Mouse (Mus musculus) midbrain, embryonic 11.5 days (tissue): Measurements from ENCODE around the gene Pawr. TPM values are rescaled to one million over a fixed set of nuclear protein-coding genes. Genes with fewer than 3 reads are reported as not detected.
"Not testable (repeated sequence)": the region's sequence is repeated elsewhere in the genome, so short reads cannot be mapped to it uniquely, and the experiment has no call there.

ENCODE experiments used
- ATAC-seq: fragments of 200-750 bp; cut with Nextera tagmentation; 2 replicates; pipeline ENCODE4 v1.8.0; 2017; ENCODE audit warnings: moderate TSS enrichment, moderate library complexity; ENCODE audit not compliant: low FRiP score
- DNase-seq: peaks from one replicate; pipeline ENCODE4 v3.0.0; 2015; ENCODE audit warnings: low spot score; ENCODE audit errors: missing footprints
- H3K27ac ChIP-seq: fragments of 300-500 bp; sonication (generic); 2 replicates; pipeline ENCODE4 v1.5.1; 2014; ENCODE audit warnings: low read depth, low read length
- H3K27me3 ChIP-seq: fragments of 300-500 bp; sonication (generic); 2 replicates; pipeline ENCODE4 v1.6.1; 2014; ENCODE audit warnings: mild to moderate bottlenecking, low read length, moderate library complexity, mixed read lengths; ENCODE audit not compliant: control insufficient read depth, insufficient read depth
- H3K36me3 ChIP-seq: fragments of 300-500 bp; sonication (generic); 2 replicates; pipeline ENCODE4 v1.6.1; 2014; ENCODE audit warnings: mild to moderate bottlenecking, low read length, moderate library complexity, mixed read lengths; ENCODE audit not compliant: control insufficient read depth, insufficient read depth
- H3K4me1 ChIP-seq: fragments of 300-500 bp; sonication (generic); 2 replicates; pipeline ENCODE4 v1.6.1; 2014; ENCODE audit warnings: low read length; ENCODE audit not compliant: control insufficient read depth, insufficient read depth
- H3K4me2 ChIP-seq: fragments of 300-500 bp; sonication (generic); 2 replicates; pipeline ENCODE4 v1.6.1; 2014; ENCODE audit warnings: mild to moderate bottlenecking, moderate library complexity
- H3K4me3 ChIP-seq: fragments of 300-500 bp; sonication (generic); 2 replicates; pipeline ENCODE4 v1.5.1; 2014; ENCODE audit warnings: low read depth, low read length
- H3K9ac ChIP-seq: fragments of 300-500 bp; sonication (generic); 2 replicates; pipeline ENCODE4 v1.6.1; 2014; ENCODE audit warnings: low read length
- H3K9me3 ChIP-seq: fragments of 300-500 bp; sonication (generic); 2 replicates; pipeline ENCODE4 v1.6.1; 2016; ENCODE audit warnings: low read length; ENCODE audit not compliant: control insufficient read depth
- WGBS: fragments of 180-500 bp; shearing (Covaris S2); extraction: QIAGEN DNeasy Blood & Tissue Kit; methylation state at CpG from one replicate; pipeline ENCODE4 v1.1.7; 2014; 5-methylcytosine and 5-hydroxymethylcytosine counted together
- polyA plus RNA-seq: library from polyadenylated mRNA; unstranded; fragments of >200 nt; fragmentation: Nextera tagmentation; extraction: Ambion mirVana; gene quantifications from 2 replicates; pipeline ENCODE4 v1.2.1, GENCODE M21; 2014

The Pawr gene
- polyA plus RNA-seq, 1 experiment from 2014 or later = 14.4 TPM

DNA sequence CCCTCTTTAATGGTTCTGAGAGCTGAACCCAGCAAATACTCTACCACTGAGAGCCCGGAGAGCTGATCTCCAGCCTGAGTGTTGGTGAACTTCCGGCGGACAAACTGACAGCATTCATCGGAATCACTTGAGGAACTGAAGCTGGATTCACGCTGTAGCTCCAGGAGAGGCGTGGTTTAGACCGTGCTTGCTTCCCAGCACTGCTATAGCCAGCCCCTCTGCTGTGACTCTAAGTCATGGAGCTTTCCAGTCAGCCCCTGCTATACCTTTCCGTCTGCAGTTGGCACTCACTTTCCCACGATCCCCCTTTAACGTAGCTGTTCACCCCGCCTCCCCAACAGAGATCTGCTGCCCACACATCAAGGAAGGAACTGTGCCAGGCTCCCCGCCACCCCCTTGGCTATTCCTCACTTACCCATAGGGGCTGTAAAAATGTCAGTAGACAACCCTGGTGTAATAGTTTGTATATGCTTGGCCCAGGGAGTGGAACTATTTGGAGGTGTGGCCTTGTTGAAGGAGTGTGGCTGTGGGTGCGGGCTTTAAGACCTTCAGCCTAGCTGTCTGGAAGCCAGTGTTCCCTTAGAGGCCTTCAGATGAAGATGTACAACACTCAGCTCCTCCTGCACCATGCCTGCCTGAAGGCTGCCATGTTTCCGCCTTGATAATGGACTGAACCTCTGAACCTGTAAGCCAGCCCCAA lies 83.2 kb downstream of the Pawr start:
- H3K9ac ChIP-seq = no peak overlapping the region
- no peak overlapping the region for H3K4me2 ChIP-seq
- no peak overlapping the region for H3K4me3 ChIP-seq
- H3K27ac ChIP-seq = no peak overlapping the region
- H3K27me3 ChIP-seq = no peaks in the 10 kb centered on the region
- H3K4me1 ChIP-seq = no peaks in the 10 kb centered on the region
- no peaks in the 10 kb centered on the region for H3K36me3 ChIP-seq
- ATAC-seq (no peak), DNase-seq (no peak)
- no peaks in the 10 kb centered on the region for H3K9me3 ChIP-seq
- WGBS = 91% methylated on average over 14 of the region's 14 CpGs

DNA sequence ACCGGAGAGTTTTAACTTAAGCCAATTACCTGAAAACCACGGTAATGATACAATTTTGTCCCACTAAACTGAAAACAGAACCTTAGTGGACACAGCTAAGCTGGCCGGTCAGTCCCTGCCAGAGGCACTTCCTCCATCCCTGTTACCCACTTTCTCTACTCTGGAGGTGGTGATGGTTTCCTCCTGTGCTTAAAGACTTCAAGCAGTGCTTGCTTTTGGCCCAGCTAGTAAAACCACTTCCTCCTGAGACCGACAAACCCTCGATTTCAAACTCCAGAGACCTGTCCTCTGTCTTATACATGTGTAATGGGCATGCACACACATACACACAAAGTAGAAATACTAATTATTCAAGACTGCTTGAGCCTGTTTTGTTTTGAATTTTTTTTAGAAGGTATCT lies 85.5 kb downstream of the Pawr start:
- Histone ChIP-seq H3K36me3 (no peaks in the 10 kb centered on the region), H3K9ac (no peak overlapping the region), H3K4me3 (no peak overlapping the region), H3K27ac (no peak overlapping the region), H3K4me2 (no peak overlapping the region), H3K4me1 (no peaks in the 10 kb centered on the region), H3K27me3 (no peaks in the 10 kb centered on the region), H3K9me3 (no peaks in the 10 kb centered on the region)
- DNase-seq (no peak), ATAC-seq (no peak)
- WGBS = 87% methylated on average over 5 of the region's 5 CpGs

GRCm38 (mm10) chr10:108430553-108430952 lies 98.6 kb downstream of the Pawr start:
- Histone ChIP-seq H3K9me3 (no peaks in the 10 kb centered on the region), H3K27me3 (no peaks in the 10 kb centered on the region), H3K27ac (no peak overlapping the region), H3K4me1 (peaks cover 10% of the 10 kb centered on the region), H3K9ac (no peak overlapping the region), H3K4me2 (no peak overlapping the region), H3K4me3 (no peak overlapping the region), H3K36me3 (no peaks in the 10 kb centered on the region)
- 86% methylated on average over 10 of the region's 10 CpGs for WGBS
- DNase-seq (no peak), ATAC-seq (no peak)

DNA sequence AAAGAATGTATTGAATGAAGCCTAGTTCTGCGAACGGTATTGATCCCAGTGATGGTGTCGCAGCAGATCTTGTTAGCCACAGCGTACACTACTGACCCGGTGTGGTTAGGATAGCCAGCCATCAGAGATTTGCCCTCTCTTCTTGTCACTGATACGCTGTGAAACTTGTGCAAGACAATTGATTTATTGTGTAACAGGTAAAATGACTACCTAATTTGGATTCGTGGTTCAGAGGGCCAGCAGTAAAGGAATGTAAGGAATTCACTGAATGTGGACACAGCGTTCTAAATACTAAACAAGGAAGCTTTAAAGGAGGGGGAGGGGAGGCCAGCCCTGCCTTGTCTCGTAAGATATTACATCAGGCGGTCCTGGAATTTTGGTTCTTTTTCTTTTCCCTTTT lies 100.3 kb downstream of the Pawr start:
- 0 out of 2 replicates have a peak, but pooled peaks have one; percentile 58 for ATAC-seq
- no peak for DNase-seq
- 17% methylated on average over 10 of the region's 10 CpGs for WGBS
- H3K27me3 ChIP-seq = no peaks in the 10 kb centered on the region
- no peak overlapping the region for H3K9ac ChIP-seq
- no peaks in the 10 kb centered on the region for H3K9me3 ChIP-seq
- H3K4me1 ChIP-seq = peaks cover 12% of the 10 kb centered on the region
- 0 out of 2 replicates have a peak overlapping the region, but pooled peaks have one; percentile 3 for H3K4me2 ChIP-seq
- H3K4me3 ChIP-seq = no peak overlapping the region
- no peak overlapping the region for H3K27ac ChIP-seq
- H3K36me3 ChIP-seq = no peaks in the 10 kb centered on the region

DNA sequence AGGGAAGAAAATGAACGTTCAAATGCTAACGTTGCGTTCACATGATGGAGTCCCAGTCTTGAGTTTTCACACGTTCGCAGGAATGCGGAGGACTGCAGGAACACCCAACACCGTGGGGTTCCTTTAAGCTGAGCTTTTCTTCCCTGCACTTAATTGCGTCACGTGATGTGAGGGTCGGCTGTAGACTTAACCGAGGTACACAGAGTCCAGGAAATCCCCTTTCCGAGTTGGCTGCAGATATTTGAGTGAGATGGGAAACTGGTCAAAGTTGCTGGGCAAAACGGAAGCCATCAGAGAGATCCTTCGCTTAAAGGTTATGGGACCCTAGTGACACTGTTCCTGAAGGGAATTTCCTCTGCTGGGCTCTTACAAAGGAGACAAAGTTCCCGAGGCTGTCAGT lies 102.1 kb downstream of the Pawr start:
- peaks cover 12% of the 10 kb centered on the region for H3K4me1 ChIP-seq
- 13% methylated on average over 15 of the region's 15 CpGs for WGBS
- H3K9me3 ChIP-seq = no peaks in the 10 kb centered on the region
- DNase-seq (peak; percentile 92), ATAC-seq (peak; percentile 49; the same call in 1 of the 2 replicates)
- H3K36me3 ChIP-seq = no peaks in the 10 kb centered on the region
- H3K4me2 ChIP-seq = peak overlapping the region; percentile 22
- no peak overlapping the region for H3K27ac ChIP-seq
- H3K27me3 ChIP-seq = no peaks in the 10 kb centered on the region
- no peak overlapping the region for H3K4me3 ChIP-seq
- H3K9ac ChIP-seq = no peak overlapping the region

- H3K4me2 ChIP-seq = no peak overlapping the region
- H3K9ac ChIP-seq = no peak overlapping the region
- H3K27me3 ChIP-seq = no peaks in the 10 kb centered on the region
- H3K36me3 ChIP-seq = no peaks in the 10 kb centered on the region
- no peak overlapping the region for H3K27ac ChIP-seq
- ATAC-seq (0 out of 2 replicates have a peak, but pooled peaks have one; percentile 17), DNase-seq (peak; percentile 49)
- H3K9me3 ChIP-seq = no peaks in the 10 kb centered on the region
- no peak overlapping the region for H3K4me3 ChIP-seq
- WGBS = 33% methylated on average over 5 of the region's 5 CpGs
- peaks cover 12% of the 10 kb centered on the region for H3K4me1 ChIP-seq
These were observed 103.7 kb downstream of the Pawr start for GRCm38 (mm10) chr10:108435616-108436015.

- 43% methylated on average over 8 of the region's 8 CpGs for WGBS
- Histone ChIP-seq H3K4me1 (peaks cover 12% of the 10 kb centered on the region), H3K36me3 (no peaks in the 10 kb centered on the region), H3K9ac (no peak overlapping the region), H3K27ac (no peak overlapping the region), H3K4me2 (no peak overlapping the region), H3K9me3 (no peaks in the 10 kb centered on the region), H3K27me3 (no peaks in the 10 kb centered on the region), H3K4me3 (no peak overlapping the region)
- DNase-seq = no peak
- no peak for ATAC-seq
These were observed 104.4 kb downstream of the Pawr start for GRCm38 (mm10) chr10:108436365-108436764.

GRCm38 (mm10) chr10:108440251-108440650 lies 108.3 kb downstream of the Pawr start:
- not testable (repeated sequence) for H3K4me2 ChIP-seq, DNase-seq

DNA sequence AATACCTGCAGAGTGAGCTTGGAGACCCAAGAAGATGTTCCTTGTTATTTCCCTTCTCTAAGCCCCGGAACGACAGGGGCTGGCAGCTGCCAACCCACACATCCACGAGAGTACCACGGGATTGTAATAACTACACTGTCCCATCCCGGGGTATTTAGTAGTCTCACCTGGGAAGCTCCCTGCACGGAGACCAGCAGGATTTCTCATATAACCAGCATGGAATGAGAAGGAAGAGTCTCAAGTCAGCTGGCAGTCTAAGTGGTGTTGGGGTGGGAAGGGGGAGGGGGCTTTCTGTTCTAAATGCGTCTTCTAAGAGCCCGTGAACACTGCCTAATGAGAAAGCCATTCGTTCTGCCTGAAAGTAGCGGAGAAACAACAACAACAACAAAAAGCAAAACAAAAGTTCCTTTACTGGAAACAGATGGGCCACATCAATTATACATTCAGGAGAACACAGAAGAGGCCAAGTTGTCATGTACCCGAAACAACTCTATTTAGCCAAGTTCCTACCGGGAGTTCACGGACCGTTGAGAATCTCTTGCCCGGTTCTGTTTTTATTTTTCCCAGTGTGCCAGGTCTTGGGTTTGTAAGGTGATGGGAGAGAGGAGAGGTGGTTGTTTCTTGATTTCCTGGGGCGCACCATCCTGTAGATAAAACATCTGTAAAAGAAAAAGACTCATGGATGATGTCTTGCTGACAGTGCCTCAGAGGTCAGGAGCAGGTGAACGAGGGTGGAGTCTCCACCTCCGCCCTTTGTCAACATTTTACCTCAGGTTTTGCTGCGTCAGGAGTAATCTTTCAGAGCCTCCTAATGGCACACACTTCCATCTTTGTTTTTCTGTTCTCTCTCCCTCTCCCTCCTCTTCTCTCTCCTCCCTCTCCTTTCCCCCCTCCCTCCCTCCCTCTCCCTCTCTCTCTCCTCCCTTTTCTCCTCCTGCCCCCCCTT lies 112.3 kb downstream of the Pawr start:
- Histone ChIP-seq H3K4me2 (no peak overlapping the region), H3K4me3 (no peak overlapping the region), H3K9ac (no peak overlapping the region), H3K27me3 (no peaks in the 10 kb centered on the region; the same call in 1 of the 2 replicates), H3K36me3 (no peaks in the 10 kb centered on the region), H3K4me1 (0 out of 2 replicates have a peak, but pooled peaks cover 2% of the 10 kb centered on the region), H3K27ac (no peak overlapping the region), H3K9me3 (no peaks in the 10 kb centered on the region)
- DNase-seq (no peak), ATAC-seq (no peak)
- WGBS = 71% methylated on average over 19 of the region's 19 CpGs

More at GRCm38 (mm10) chr10:108440251-108440650, 108.3 kb downstream of the Pawr start:
- H3K27me3 ChIP-seq, H3K27ac ChIP-seq, H3K9ac ChIP-seq, ATAC-seq, H3K4me1 ChIP-seq, H3K9me3 ChIP-seq, H3K36me3 ChIP-seq, H3K4me3 ChIP-seq: not testable (repeated sequence)
- 98% methylated on average over 5 of the region's 5 CpGs for WGBS
